Mouse (Mus musculus) midbrain, embryonic 10.5 days (tissue): Measurements from ENCODE around the gene Atrnl1. TPM values are rescaled to one million over a fixed set of nuclear protein-coding genes. Genes with fewer than 3 reads are reported as not detected.
"Not testable (repeated sequence)": the region's sequence is repeated elsewhere in the genome, so short reads cannot be mapped to it uniquely, and the experiment has no call there.

Experiments used
- DNase-seq: peaks from one replicate; pipeline ENCODE4 v3.0.0-alpha.2; 2017; ENCODE audit warnings: low spot score
- H3K27ac ChIP-seq: fragments of 300-500 bp; sonication (generic); replicated peaks from 2 replicates; pipeline ENCODE4 v1.5.1; 2016; ENCODE audit warnings: mild to moderate bottlenecking
- H3K27me3 ChIP-seq: fragments of 300-500 bp; sonication (generic); 2 replicates; pipeline ENCODE4 v1.6.1; 2016; ENCODE audit warnings: low read depth, mild to moderate bottlenecking; ENCODE audit not compliant: poor library complexity, severe bottlenecking
- H3K36me3 ChIP-seq: fragments of 300-500 bp; sonication (generic); 2 replicates; pipeline ENCODE4 v1.6.1; 2016; ENCODE audit warnings: mild to moderate bottlenecking, moderate library complexity
- H3K4me1 ChIP-seq: fragments of 300-500 bp; sonication (generic); 2 replicates; pipeline ENCODE4 v1.6.1; 2016
- H3K4me3 ChIP-seq: fragments of 300-500 bp; sonication (generic); 2 replicates; pipeline ENCODE4 v1.5.1; 2016; ENCODE audit warnings: mild to moderate bottlenecking, moderate library complexity
- H3K9me3 ChIP-seq: fragments of 300-500 bp; sonication (generic); replicated peaks from 2 replicates; pipeline ENCODE4 v1.6.1; 2016; ENCODE audit warnings: mild to moderate bottlenecking
- WGBS: fragments of 180-500 bp; shearing (Covaris S2); methylation state at CpG from one replicate; pipeline ENCODE4 v1.1.7; 2016; 5-methylcytosine and 5-hydroxymethylcytosine counted together
- polyA plus RNA-seq: library from polyadenylated mRNA; unstranded; fragments of >200 nt; fragmentation: Nextera tagmentation; extraction: Ambion mirVana; gene quantifications from 2 replicates; pipeline ENCODE4 v1.2.1, GENCODE M21; 2016

Gene Atrnl1
- polyA plus RNA-seq, 1 experiment from 2014 or later, result 3.0 TPM

DNA sequence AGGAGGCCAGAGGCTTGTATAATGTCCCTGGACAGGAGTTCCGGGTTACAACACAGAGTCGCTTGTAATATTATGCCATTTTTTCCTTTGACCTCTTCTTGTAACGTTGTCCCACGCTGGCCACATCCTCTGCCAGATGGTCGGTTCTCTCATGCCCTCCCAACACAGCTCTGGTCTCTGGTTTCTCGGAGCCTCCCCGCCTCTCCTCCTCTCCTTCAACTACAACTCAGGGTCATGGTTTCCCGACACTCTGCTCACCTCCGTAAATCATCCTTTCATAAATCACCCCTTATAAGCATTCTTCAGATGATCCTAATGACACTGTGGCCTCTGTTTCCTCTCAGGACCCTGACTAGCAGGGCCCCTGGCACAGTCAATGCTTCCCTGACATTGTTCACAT, 267.7 kb downstream of the Atrnl1 start:
- 90% methylated on average over 9 of the region's 9 CpGs for WGBS
- no peak overlapping the region for H3K27ac ChIP-seq
- no peaks in the 10 kb centered on the region for H3K36me3 ChIP-seq
- H3K4me1 ChIP-seq, result no peaks in the 10 kb centered on the region
- DNase-seq, result no peak
- no peaks in the 10 kb centered on the region for H3K27me3 ChIP-seq
- no peak overlapping the region for H3K4me3 ChIP-seq
- no peaks in the 10 kb centered on the region for H3K9me3 ChIP-seq

DNA sequence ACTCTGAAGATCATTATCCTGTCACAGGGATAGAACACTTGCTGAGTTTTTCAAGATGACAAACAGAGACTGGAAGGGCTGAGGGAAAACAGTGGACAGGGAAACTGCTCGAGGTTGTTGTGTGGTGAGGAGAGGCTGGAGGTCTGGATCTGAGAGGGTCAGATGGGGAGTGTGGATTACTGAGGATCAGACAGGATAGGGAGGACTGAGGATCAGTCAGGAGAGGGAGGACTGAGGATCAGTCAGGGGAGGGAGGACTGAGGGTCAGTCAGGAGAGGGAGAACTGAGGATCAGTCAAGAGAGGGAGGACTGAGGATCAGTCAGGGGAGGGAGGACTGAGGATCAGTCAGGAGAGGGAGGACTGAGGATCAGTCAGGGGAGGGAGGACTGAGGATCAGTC, 269.0 kb downstream of the Atrnl1 start:
- not testable (repeated sequence) for H3K27ac ChIP-seq, H3K4me3 ChIP-seq, H3K4me1 ChIP-seq, H3K27me3 ChIP-seq, H3K9me3 ChIP-seq, DNase-seq, H3K36me3 ChIP-seq
- 92% methylated on average over 1 of the region's 1 CpGs for WGBS

DNA sequence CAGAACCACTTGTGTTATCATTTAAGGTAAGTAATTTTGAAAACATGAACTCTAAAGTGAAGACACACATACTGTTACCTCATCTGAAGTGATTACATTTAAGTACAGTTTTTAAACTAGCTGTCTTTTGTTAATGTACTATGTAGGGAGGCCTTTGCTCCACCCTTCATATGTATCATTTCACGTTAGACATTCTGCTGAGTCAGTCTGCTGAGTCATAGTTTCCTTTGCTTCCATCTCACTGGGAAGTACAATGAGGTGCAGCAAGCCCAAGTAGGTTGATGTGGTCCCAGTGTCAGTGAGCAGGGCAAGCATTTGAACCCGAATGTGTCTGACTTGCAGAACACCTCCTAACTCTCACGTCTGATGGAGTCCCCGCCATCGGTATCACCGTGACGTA, 271.1 kb downstream of the Atrnl1 start:
- no peaks in the 10 kb centered on the region for H3K27me3 ChIP-seq
- peaks cover 2% of the 10 kb centered on the region; the same call in 1 of the 2 replicates for H3K4me1 ChIP-seq
- H3K36me3 ChIP-seq, result no peaks in the 10 kb centered on the region
- H3K9me3 ChIP-seq, result no peaks in the 10 kb centered on the region
- no peak for DNase-seq
- 94% methylated on average over 7 of the region's 7 CpGs for WGBS
- H3K27ac ChIP-seq, result no peak overlapping the region
- no peak overlapping the region for H3K4me3 ChIP-seq

DNA sequence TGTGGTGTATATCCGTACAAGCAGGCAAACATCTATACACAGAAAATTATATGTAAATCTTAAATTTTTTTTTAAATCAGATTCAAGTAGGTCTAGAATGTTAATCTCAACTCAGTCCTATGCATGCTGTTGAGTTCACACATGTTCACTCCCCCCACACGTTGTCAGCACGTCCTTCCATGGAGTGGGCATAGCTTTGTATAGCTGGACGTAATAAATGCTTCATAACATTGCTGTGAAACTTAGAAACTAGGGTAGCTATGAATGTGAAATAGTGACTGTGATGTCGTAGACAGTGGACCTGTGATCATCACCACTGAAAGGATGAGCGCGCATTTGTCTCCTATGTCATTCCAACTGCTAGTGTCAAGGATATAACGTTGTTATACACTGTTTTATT, 278.0 kb downstream of the Atrnl1 start:
- no peak for DNase-seq
- H3K4me1 ChIP-seq, result peaks cover 24% of the 10 kb centered on the region
- no peaks in the 10 kb centered on the region for H3K27me3 ChIP-seq
- WGBS, result 92% methylated on average over 8 of the region's 8 CpGs
- no peak overlapping the region for H3K27ac ChIP-seq
- H3K4me3 ChIP-seq, result no peak overlapping the region
- H3K36me3 ChIP-seq, result no peaks in the 10 kb centered on the region
- no peaks in the 10 kb centered on the region for H3K9me3 ChIP-seq

DNA sequence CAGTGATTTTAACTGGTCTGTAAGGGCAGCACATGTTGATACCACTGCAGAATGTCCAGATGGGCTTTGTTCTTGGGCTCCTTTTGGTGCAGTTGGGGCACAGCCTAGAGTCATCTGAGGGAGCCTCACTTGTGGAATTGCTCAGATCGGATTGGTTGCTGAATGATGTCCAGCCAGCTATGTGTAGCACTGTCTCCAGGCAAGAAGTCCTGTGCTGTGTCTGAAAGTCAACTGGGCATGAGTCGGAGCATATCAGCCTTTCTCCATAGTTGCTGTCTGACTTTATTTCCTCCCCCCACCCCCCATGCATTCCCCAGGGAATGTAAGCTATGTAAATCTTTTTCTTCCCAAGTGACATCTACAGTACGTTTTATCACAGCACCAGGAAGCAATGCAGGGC, 278.9 kb downstream of the Atrnl1 start:
- no peak for DNase-seq
- WGBS, result 66% methylated on average over 3 of the region's 3 CpGs

DNA sequence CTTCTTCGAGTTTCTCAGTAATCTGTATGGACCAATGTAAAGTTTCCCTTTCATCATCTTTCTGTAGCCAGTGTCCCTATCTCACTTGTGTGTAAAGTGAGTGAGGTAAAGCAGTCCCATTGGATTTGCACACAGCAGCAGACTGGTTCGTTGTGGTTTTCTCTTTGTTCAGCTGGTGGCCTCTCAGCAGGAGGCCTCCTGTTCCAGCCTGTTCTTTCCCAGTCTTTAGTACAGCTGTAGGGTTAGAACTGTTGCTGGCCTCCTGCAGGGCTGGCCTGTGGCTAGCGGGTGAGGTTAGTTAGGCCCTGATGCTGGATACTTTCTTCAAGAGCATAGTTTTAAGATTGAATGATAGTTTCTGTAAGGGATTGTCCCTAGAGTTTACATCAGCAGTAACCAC, 280.1 kb downstream of the Atrnl1 start:
- DNase-seq, result peak; percentile 29
- Histone ChIP-seq H3K27me3 (no peaks in the 10 kb centered on the region), H3K36me3 (no peaks in the 10 kb centered on the region), H3K4me3 (no peak overlapping the region), H3K27ac (peak overlapping the region; percentile 42; the same call in 1 of the 2 replicates), H3K9me3 (no peaks in the 10 kb centered on the region), H3K4me1 (peaks cover 24% of the 10 kb centered on the region)
- 18% methylated on average over 3 of the region's 3 CpGs for WGBS

More for the DNA sequence above, 278.9 kb downstream of the Atrnl1 start:
- Histone ChIP-seq H3K4me3 (no peak overlapping the region), H3K27ac (no peak overlapping the region), H3K4me1 (peaks cover 24% of the 10 kb centered on the region), H3K36me3 (no peaks in the 10 kb centered on the region), H3K9me3 (no peaks in the 10 kb centered on the region), H3K27me3 (no peaks in the 10 kb centered on the region)

DNA sequence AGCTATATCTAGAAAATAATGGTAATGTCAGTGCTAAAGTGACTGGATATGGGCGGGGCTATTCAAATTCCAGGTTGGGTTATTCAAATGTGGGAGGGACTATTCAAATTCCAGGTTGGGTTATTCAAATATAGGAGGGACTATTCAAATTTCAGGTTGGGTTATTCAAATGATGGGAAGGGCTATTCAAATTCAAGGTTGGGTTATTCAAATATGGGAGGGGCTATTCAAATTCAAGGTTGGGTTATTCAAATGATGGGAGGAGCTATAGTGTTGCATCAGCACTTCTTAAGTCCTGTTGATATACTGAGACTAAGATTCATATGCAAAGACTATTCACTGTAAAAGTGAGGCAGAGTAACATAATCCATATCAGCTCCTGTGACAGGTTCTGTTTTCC, 283.4 kb downstream of the Atrnl1 start:
- Histone ChIP-seq H3K4me1 (peaks cover 18% of the 10 kb centered on the region), H3K27me3 (no peaks in the 10 kb centered on the region), H3K27ac (no peak overlapping the region), H3K9me3 (no peaks in the 10 kb centered on the region), H3K4me3 (no peak overlapping the region), H3K36me3 (no peaks in the 10 kb centered on the region)
- 35% methylated on average over 1 of the region's 1 CpGs for WGBS
- no peak for DNase-seq

DNA sequence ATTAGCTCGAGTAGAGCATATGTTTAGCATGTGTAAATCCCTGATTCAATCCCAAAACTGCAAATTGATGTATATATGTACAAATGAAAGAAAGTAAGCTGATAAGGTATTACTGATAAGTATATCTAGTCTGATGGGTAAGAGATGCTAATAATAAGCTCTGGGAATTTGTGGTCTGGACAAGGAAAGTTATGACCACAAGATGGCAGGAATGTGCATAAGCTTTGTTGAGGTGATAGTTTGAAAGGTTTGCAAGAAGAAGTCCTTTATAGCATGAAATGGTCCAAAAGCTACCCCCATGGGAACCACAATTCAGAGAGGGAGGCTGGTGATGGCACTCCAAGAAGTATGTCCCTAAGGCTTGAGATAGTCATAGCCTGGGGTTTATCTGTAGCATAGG, 289.2 kb downstream of the Atrnl1 start:
- Histone ChIP-seq H3K27me3 (no peaks in the 10 kb centered on the region), H3K36me3 (no peaks in the 10 kb centered on the region), H3K27ac (no peak overlapping the region), H3K9me3 (no peaks in the 10 kb centered on the region), H3K4me1 (no peaks in the 10 kb centered on the region), H3K4me3 (no peak overlapping the region)
- DNase-seq, result no peak
- WGBS, result 82% methylated on average over 1 of the region's 1 CpGs

DNA sequence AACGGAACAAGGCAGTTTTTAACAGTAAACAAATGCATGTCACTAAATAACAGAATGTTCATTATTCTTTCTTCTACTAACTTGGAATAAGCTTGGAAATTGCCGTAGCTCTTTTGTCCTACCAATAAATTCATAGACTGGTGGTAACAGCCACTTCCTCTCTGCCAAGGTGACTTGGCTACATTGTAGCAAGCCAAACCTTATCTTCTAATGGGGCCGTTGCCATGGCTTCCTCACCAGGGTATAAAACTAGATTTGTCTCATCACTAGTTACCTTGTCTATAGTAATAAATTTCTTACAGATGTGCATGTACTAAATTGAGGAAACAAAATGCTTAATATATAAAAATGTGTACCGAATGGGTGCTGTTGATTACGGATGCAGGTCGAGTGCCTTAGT, 298.6 kb downstream of the Atrnl1 start:
- Histone ChIP-seq H3K27me3 (no peaks in the 10 kb centered on the region), H3K4me1 (peaks cover 5% of the 10 kb centered on the region; the same call in 1 of the 2 replicates), H3K36me3 (no peaks in the 10 kb centered on the region), H3K27ac (no peak overlapping the region), H3K9me3 (no peaks in the 10 kb centered on the region), H3K4me3 (no peak overlapping the region)
- WGBS, result 92% methylated on average over 6 of the region's 6 CpGs
- no peak for DNase-seq

DNA sequence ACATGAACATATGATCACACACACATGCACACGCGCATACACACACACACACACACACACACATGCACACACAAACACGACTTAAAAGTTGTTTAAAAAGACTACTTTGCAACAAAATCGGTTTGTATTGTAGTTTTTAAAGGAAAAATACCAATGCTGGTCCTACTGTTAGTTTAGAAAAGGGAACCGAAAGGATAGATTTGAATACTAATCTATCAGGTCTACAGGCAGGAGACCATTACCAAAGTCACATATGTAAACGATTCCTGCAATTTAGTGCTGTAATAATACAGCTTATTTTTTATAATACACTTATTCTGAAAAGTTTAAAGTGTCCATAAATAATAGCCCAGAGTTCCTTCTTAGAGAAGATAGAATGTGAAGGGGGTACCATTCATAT, 299.8 kb downstream of the Atrnl1 start:
- H3K4me1 ChIP-seq, result peaks cover 9% of the 10 kb centered on the region; the same call in 1 of the 2 replicates
- DNase-seq, result no peak
- no peak overlapping the region for H3K27ac ChIP-seq
- no peak overlapping the region for H3K4me3 ChIP-seq
- H3K27me3 ChIP-seq, result no peaks in the 10 kb centered on the region
- no peaks in the 10 kb centered on the region for H3K9me3 ChIP-seq
- no peaks in the 10 kb centered on the region for H3K36me3 ChIP-seq
- 92% methylated on average over 6 of the region's 6 CpGs for WGBS

DNA sequence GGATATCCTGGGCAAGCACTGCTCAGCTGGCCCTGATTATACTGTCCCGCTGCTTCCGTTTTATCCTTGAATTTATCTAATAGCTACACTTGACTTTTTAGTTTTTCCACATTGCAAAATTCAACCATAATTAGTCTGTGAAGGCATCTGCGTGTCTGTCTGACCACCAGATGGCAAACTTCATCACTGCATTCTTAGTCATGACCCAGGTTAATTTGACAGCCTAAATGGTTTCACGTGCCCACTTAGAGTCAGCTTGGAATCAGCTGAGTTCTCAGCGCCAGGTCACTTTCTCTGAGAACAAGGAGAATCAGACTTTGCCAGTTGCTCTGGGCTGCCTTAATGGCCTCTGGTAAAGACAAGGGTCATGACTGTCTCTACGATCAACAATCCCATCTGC, 305.5 kb downstream of the Atrnl1 start:
- Histone ChIP-seq H3K27ac (no peak overlapping the region), H3K36me3 (peaks cover 4% of the 10 kb centered on the region; the same call in 1 of the 2 replicates), H3K27me3 (no peaks in the 10 kb centered on the region), H3K4me1 (0 out of 2 replicates have a peak, but pooled peaks cover 5% of the 10 kb centered on the region), H3K9me3 (peaks cover 5% of the 10 kb centered on the region), H3K4me3 (no peak overlapping the region)
- DNase-seq, result no peak
- 78% methylated on average over 6 of the region's 6 CpGs for WGBS

DNA sequence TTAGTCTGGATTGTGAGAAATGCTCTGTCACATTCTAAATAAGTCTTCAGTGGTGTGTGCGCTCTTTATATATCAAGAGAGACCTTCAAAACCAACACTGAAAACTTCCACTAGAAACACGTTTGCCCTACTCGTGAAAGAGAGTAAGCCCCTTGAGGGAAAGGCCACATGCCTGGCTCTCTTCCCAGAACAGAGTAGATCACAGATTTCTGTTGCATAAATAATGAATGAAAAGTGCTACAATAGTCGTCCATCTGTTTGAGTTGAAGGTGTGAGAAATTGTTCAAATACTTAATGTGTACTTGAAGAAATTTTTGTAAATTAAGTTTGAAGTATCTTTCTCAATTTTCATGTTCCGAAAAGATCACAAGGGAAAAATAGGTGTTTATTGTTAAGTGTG, 312.2 kb downstream of the Atrnl1 start:
- no peak overlapping the region for H3K27ac ChIP-seq
- H3K4me3 ChIP-seq, result no peak overlapping the region
- H3K4me1 ChIP-seq, result peaks cover 13% of the 10 kb centered on the region
- no peak for DNase-seq
- peaks cover 4% of the 10 kb centered on the region; the same call in 1 of the 2 replicates for H3K36me3 ChIP-seq
- peaks cover 5% of the 10 kb centered on the region for H3K9me3 ChIP-seq
- WGBS, result 89% methylated on average over 5 of the region's 5 CpGs
- H3K27me3 ChIP-seq, result no peaks in the 10 kb centered on the region

DNA sequence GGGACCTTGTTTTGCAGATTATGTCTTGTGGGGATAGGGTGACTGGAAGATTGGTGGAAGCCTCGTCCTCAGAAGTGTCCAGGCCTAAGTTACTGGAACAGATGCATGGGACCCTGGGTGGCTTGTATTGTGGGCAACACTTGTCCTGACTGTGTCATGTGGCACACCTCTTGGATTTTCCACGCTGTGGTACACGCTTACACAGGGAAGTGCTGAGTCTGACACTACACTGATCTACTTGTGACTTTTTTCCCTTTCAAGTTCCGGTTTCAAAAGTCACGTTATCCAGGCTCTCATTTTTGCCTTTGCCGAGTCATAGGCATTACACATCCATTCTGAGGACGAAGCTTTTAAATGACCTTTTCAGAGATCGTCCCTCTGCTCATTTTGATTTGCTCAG, 314.0 kb downstream of the Atrnl1 start:
- peak; percentile 7 for DNase-seq
- WGBS, result 85% methylated on average over 8 of the region's 8 CpGs
- Histone ChIP-seq H3K9me3 (peaks cover 5% of the 10 kb centered on the region), H3K4me3 (no peak overlapping the region), H3K4me1 (peaks cover 13% of the 10 kb centered on the region), H3K27ac (no peak overlapping the region), H3K27me3 (no peaks in the 10 kb centered on the region), H3K36me3 (peaks cover 4% of the 10 kb centered on the region; the same call in 1 of the 2 replicates)

DNA sequence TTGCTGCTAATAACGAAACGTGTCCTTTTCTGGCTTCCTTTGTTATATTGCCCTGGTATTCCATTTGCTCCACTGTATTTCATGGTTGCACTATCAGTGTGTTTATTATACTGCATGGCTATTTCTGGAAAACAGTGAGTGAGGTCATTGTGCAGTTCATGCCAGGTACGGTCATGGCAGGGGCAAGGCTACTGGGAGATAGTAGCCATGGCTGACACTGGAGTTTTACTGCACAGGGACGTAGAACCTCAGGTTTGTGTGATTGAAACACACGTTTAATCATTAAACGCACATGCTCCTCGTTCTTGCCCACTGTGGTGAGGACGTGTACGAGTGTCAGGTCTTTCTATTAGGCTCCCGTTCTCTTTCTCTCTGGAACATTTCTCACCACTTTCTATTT, 314.8 kb downstream of the Atrnl1 start:
- Histone ChIP-seq H3K27ac (0 out of 2 replicates have a peak overlapping the region, but pooled peaks have one; percentile 42), H3K27me3 (no peaks in the 10 kb centered on the region), H3K4me1 (peaks cover 13% of the 10 kb centered on the region), H3K36me3 (peaks cover 3% of the 10 kb centered on the region; the same call in 1 of the 2 replicates), H3K9me3 (peaks cover 3% of the 10 kb centered on the region), H3K4me3 (no peak overlapping the region)
- WGBS, result 93% methylated on average over 10 of the region's 10 CpGs
- no peak for DNase-seq
